Mouse (Mus musculus) heart, adult 2 months (tissue): Measurements from ENCODE around the gene Mpst.

Experiments
- CTCF ChIP-seq: fragments of 200-600 bp; IDR thresholded peaks from 2 replicates; pipeline ENCODE4 v1.8.1; 2022; ENCODE audit warnings: antibody characterized with exemption, mild to moderate bottlenecking, moderate library complexity
- EP300 ChIP-seq: fragments of 200-500 bp; IDR thresholded peaks from 2 replicates; pipeline ENCODE4 v1.6.1; 2011; ENCODE audit warnings: low read depth, low read length, control low read depth; ENCODE audit not compliant: insufficient read depth
- POLR2A ChIP-seq: fragments of 200-500 bp; IDR thresholded peaks from 2 replicates; pipeline ENCODE4 v1.6.1; 2011; ENCODE audit warnings: mild to moderate bottlenecking, low read depth, low read length, control low read depth; ENCODE audit not compliant: insufficient read depth

GRCm38 (mm10) chr15:78431541-78432121, 25.4 kb downstream of the Mpst start:
- TF ChIP-seq CTCF (no peak), POLR2A (no peak), EP300 (no peak)
